Mouse (Mus musculus) T-helper 2 cell (primary cell): ENCODE data around the gene Hif3a.

Experiments
- in situ Hi-C: fragments of 300-600 bp; cut with MboI, MseI; formaldehyde crosslinking; loops from one replicate; pipeline ENCODE4 v1.15.1; 2025; ENCODE audit warnings: high pct_unique_total_duplicates

Gene Hif3a

DNA sequence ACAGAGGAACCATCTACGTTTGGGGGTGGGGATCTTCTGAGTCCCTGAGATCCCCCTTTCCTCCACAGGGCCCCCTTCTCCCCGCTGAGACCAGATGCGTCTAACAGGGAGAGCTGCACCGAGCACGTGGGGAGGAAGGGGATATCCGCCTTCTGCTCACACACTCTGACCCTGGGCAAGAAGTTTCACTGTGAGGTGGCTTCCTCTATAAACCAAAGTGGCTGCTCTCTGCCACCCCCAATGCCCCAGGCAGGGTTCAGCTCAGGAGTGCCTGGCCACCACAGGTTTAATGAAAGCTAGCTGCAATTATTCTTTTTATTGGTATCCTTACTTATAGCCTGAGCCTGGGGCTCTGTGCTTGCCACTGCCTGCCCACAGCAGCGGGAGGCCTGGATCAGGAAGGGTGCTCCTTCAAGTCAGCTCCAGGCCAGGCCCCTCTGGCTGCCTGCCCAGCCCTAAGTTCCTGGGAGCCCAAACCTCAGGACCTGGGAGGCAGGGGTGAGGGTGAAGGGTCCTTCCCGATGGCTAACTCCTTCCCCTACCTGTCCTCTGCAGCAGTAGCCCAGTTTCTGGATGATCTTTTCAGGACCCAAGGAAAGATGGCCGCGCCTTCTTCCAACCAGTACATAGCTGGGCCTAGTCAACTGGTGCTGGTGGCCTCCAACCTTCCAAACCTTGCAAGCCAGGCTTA, 37.3 kb downstream of the Hif3a start:
- in situ Hi-C loops = no loop called here

DNA sequence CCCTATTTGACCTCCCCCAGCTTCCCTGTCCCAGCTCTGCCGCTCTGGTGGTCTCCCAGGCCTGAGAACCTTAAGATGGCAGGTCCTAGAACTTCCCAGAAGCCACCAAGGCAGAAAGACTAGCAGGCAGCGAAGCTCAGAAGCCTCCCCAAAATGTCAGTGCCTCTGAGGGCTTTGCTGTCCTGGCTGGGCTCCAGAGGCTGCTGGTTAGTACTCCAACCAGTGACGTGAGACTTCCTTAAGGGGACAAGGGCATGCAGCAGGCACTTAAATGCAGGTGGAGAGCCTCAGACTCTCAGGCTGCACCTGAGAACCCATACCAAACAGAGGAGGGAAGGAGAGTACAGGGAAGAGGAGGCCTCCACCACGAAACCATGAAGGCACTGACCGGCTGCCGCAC, 38.1 kb downstream of the Hif3a start:
- in situ Hi-C loops = no loop called here

- in situ Hi-C loops = no loop called here
Measured at GRCm38 (mm10) chr7:17023701-17024100, 38.5 kb downstream of the Hif3a start.

- in situ Hi-C loops = no loop called here
Measured at GRCm38 (mm10) chr7:17022176-17022575, 40.1 kb downstream of the Hif3a start.

DNA sequence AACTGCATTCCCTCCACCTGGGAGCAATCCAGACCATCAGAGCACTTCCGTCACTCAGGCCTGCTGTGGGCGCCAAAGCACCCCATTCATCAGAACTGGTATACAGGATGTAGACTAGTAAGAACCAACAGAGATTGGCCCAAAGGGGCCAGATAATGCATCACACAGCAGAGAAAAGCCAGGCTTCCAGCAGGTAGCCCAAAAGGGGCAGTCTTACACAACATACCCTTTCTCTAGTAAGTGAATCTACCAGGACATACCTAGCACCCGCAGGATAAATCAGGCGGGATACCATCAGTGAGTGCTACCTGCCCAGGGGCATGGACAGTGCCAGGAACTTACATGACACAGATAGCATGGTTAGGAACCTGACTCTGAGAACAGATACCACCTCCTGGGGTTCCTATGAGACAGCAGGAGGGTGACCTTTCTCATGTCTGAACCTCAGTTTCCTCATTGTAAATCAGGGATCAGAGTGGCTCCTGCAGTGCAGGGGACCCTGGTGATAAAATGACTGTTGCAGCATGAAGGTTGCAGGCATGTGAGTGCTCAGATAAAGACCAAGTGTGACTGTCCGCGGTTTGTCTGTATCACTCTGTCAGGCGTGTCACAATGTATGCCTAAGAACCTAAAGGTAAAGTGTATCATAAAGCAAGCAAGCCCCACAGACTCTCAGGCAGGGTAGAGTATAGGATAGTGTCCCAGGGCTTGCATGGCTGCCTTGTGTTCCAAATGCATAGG, 42.6 kb downstream of the Hif3a start:
- in situ Hi-C loops = no loop called here

GRCm38 (mm10) chr7:17017921-17018320, 44.3 kb downstream of the Hif3a start:
- in situ Hi-C loops = no loop called here

DNA sequence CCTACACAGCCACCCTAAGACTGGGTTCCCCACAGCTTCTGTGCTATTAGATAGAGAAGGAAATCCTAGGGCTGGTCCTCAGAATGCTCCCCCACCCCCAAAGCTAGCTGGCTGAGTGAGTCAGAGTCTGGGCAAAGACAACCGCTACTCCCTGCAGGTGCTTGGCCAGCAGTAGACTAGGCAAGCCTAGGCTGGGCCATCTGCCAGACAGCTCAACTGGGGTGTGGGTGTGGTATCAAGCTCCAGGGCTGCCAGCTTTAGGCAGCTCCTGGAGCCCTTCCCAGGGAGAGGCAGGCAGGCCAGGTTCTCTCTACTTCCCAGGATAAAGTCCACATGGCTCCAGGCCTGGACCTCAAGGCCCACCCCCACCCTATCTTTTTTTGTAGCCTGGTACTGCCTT, 45.2 kb downstream of the Hif3a start:
- in situ Hi-C loops = no loop called here

GRCm38 (mm10) chr7:17015381-17015780, 46.8 kb downstream of the Hif3a start:
- in situ Hi-C loops = no loop called here

DNA sequence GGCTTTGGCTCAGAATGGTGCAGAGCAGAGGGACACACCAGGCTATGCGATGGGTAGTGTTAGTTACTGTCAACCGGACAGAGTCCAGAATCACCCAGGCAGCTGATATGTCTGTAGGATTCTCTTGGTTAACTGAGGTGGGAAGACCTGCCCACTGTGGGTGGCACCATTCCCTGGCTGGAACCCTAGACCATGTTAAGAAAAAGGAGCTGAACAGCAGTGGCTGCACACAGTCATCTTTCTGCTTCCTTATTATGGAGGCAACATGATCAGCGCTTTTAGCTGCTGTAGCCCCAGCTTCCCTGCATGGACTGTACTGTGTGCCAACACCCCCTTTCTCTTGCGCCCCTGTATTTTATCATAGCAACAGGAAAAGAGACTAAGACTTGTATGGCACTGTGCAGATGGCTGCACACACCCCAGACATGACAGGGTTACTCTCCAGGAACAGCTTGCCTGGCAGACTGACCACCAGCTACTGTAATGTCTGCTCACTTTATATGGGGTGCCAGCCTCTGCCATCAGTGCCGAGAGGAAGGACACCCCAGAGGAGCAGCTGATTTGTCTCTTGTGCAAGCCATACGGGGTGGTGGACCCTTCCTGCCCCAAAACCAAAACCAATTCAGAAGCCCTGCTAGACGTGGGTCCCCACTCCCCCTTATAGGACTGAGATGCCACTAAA, 50.2 kb downstream of the Hif3a start:
- in situ Hi-C loops = no loop called here

DNA sequence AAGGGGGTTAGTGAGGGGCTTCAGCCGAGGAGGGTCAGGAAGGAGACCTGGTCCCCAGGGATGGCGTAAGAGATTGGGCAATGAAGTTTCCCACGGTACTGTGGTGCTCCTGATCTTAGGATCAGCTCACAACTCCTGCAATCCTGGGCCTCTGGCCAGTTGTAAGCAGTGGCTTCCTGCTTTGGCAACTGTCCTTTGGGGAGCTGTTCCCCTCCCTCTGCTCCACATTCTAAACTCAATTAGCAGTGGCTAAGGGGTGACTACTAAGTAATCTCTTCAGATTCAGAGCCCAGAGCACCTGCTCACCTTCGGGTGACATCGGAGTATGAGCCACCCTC, 52.2 kb downstream of the Hif3a start:
- in situ Hi-C loops = no loop called here

DNA sequence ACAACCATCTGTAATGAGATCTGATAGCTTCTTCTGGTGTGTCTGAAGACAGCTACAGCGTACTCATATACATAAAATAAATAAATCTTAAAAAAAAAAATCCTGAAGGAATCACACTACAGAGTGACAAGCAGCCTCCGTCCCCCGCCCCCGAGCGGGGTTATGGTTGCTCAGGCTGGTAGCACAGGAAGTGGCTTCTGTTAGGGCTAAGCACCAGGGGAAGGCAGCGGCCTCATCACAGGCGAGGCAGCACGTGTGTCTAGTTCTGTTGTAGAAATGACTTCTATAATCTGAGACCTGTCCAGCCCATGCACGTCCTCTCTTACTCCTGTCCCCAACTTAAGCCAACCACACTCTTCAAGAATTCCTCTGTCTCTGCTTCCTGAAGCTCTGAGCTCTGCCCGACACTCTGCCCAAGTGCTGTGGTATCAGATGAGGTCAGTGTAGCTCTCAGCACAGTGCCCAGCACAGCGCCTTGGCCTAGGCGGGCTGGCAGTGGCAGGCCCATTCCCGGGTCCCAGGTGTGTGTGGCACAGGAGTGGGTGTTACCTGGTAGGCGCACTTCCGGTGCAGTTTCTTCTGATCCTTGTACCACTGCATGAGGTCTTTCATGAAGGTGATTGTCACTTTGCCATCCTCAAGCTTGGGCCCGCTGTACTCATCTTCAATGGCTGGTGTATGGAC, 52.8 kb downstream of the Hif3a start:
- in situ Hi-C loops = no loop called here

DNA sequence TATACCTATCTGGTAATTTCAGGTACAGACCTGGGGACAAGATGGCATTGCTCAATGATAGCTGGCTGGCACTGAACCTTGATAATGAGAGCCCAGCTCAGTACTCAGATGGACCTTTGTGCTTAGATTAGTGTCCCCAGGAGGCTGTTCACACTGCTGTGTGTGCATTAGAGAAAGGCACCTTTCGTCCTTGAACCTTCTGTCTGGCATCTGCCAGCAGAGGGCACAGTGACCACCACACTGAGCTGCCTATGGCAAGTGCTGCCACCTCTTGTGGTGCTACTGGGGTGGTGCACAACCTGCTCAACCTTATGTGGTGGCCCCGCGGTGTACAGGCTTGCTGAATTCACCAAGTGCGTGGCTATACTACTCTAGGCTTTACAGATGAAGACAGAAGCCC, 54.9 kb downstream of the Hif3a start:
- in situ Hi-C loops = no loop called here

- in situ Hi-C loops = loop anchor here (5.0 kb wide), 1 partner anchor 72 kb away; no protein-coding TSS in a partner anchor
Measured at GRCm38 (mm10) chr7:17004716-17005115, 57.5 kb downstream of the Hif3a start.

DNA sequence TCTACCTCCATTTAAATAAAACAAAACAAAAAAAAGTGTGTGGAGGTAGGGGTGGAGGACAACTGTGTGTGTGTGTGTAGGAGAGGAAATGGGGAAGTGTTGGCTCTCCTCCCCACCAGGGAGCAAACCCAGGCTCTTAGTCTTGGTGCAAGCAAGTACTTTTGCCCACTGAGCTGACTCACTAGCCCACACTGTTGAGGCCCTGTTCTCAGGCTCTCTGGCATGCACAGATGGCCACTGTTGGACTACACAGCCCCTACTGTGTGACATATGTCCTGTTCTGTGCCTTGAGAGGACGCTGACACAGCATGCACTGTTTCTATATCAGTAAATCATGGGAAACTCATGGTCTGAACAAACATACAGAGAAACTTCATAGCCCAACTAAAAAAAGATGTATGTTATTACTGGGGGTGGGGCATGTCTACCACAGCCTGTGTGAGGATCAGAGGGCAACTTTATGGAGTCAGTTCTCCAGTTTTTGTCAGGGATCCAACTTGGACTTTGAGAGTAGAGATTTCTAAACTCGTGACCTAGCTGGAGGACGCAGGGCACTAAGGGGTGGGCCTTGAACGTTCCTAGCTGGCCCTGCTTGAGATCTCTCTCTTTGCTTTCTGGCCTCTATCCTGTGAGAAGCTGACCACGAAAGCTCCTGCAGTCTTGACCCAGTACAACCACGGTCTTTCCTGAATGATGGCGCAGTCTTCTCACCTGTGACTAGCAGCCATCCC, 58.8 kb downstream of the Hif3a start:
- in situ Hi-C loops = loop anchor here (5.0 kb wide), 1 partner anchor 71 kb away; no protein-coding TSS in a partner anchor

DNA sequence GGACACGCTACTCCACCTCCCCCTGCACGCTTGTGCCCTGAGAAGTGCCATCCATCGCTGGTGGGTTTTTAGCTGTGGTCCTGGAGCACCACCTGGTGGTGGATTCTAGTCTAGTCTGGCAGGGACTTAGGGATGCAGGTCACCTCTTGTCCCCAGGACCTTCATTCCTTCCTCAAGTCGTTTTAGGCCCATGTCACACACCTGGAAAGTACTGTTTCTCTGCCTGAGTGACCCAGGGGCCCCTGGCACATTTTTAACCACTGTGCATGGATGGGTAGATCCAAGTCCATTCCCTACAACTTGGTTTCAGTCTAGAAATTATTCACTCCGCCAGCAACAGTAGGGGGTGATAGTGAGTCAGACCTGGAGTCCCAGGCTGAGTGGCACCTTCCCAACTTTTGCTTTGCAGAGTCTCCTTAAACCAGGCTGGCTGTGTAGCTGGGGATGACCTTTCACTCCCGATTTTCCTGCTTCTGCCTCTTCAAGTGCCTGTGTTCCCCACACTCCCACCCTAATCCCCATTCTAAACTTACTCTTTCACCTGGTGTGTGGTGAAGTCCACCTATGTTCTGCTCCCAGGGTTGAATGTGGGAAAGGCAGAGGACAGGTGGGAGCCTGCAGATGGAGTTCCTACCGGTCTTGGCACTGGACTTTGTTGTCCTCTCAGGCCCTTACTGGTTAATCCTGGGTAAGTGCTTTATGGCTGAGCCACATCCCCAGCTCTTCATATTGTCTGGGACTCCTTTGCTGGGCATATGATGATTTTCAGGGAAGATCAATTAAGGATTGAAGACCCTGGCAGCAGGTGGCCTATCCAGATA, 59.6 kb downstream of the Hif3a start:
- in situ Hi-C loops = loop anchor here (5.0 kb wide), 1 partner anchor 70 kb away; no protein-coding TSS in a partner anchor

DNA sequence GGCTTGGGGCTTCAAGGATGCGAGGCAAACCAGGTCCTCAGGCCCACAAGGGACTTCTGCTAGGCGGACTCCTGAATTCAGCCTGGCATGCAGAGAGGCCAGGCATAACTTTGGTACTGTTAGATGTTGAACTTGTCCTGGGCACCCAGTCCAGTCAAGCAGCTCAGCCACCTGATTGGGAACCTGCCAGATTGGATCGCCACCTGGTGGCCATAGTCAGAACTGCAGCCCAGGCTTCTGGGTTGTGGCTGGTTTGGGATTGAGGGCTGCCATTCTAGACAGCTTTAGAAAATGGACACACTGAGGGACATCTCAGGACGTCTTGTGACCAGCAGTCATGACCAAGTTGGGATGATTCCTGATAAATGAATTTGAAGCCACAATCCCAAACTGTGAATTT, 62.6 kb downstream of the Hif3a start:
- in situ Hi-C loops = loop anchor here (5.0 kb wide), 2 partner anchors 47 to 67 kb away; no protein-coding TSS in a partner anchor

- in situ Hi-C loops = loop anchor here (5.0 kb wide), 1 partner anchor 47 kb away; no protein-coding TSS in a partner anchor
Measured at GRCm38 (mm10) chr7:16999233-16999632, 63.0 kb downstream of the Hif3a start.

GRCm38 (mm10) chr7:16995345-16995744, 66.9 kb downstream of the Hif3a start:
- in situ Hi-C loops = loop anchor here (5.0 kb wide), 1 partner anchor 43 kb away; no protein-coding TSS in a partner anchor

- in situ Hi-C loops = no loop called here
Measured at GRCm38 (mm10) chr7:16994400-16994799, 67.8 kb downstream of the Hif3a start.
